Mouse (Mus musculus): ENCODE measurements at regions not wholly inside any gene's neighbourhood (a gene's known extent, or its start where the extent isn't known, plus 50 kb on each side); places are given as distances from the start of the nearest gene placed in this dataset.

DNA sequence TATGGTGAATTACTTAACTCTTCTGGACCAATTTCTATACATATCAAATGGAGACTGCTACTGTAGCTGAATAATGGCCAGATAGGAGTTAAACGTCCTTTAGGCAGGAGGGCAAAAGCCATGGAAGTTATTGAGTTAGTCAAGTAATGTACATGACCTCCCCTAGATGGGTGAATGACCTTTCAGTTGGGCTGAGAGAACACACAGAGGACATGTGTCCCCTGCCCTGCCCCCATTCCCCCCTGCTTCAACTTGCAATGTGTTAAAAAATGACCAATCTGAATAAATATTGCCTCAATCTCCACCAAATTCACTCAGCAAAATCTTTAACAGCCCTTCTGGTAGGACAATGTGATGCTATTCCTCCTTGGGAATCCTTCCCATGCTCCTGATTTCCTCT, 282.1 kb upstream of the Gm9747 start:
- Histone ChIP-seq H3K27me3 (ENCODE audit: control insufficient read depth, insufficient read depth, low read length) (no peaks in the 10 kb centered on the region), H3K4me3 (replicated peaks; ENCODE audit: insufficient read depth, low read depth, low read length) (no peak overlapping the region), H3K4me1 (ENCODE audit: control insufficient read depth, insufficient read depth, low read length) (no peaks in the 10 kb centered on the region), H3K27ac (ENCODE audit: insufficient read depth, low read length) (no peak overlapping the region)
- DNase-seq, result no peak
- WGBS, result 84% methylated on average over 1 of the region's 1 CpGs
- TF ChIP-seq POLR2A (IDR thresholded peaks at IDR 0.05; ENCODE audit: borderline replicate concordance, insufficient read depth, low read length) (no peak), CTCF (IDR thresholded peaks at IDR 0.05; ENCODE audit: borderline replicate concordance, insufficient read depth, low read depth, low read length) (no peak)

DNA sequence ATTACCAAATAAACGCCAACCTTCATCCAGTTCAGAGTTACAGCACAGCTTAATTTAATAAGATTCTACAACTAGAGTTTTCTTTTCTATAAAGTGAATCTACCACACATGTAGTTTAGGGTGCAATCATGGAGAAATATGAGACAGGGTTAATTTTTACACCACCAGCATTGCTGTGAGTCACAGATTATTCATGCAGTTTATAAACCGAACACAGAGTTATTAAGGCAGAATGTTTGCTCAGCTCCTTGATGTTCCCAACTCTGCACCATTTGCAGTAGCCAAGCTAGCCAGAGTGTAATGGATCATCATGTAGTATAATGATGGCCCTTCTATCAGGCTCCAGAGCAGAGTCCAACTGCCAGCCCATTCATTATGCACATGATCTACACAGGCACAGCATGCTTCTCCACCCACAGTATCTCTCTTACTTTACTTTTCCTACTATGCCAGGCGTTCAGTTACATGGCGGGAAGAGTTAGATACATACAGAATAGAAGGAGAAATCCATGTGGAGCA, 281.4 kb upstream of the Gm9747 start:
- H3K27ac ChIP-seq (ENCODE audit: insufficient read depth, low read length), result no peak overlapping the region
- no peaks in the 10 kb centered on the region for H3K27me3 ChIP-seq (ENCODE audit: control insufficient read depth, insufficient read depth, low read length)
- TF ChIP-seq POLR2A (IDR thresholded peaks at IDR 0.05; ENCODE audit: borderline replicate concordance, insufficient read depth, low read length) (no peak), CTCF (IDR thresholded peaks at IDR 0.05; ENCODE audit: borderline replicate concordance, insufficient read depth, low read depth, low read length) (no peak)
- no peaks in the 10 kb centered on the region for H3K4me1 ChIP-seq (ENCODE audit: control insufficient read depth, insufficient read depth, low read length)
- DNase-seq, result no peak
- WGBS, result 88% methylated on average over 4 of the region's 4 CpGs
- H3K4me3 ChIP-seq (replicated peaks; ENCODE audit: insufficient read depth, low read depth, low read length), result no peak overlapping the region

DNA sequence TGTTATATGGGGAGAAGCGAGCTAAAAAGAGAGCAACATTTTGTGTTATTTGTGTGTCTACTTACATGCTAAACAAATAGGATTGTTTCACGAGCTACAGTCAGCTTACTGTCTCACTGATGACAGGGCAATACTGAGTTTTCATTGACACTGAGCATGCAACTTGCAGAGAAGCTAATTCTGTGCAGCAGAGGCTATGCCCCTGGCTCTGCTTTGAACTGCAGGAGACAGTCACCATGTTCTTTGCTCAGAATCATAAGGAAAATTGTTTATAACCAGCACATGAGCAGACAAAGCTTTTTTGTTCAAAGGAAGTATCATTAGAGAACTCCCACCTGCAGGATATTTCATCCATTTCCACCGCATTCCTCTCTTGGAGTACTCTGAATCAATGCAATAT, 280.8 kb upstream of the Gm9747 start:
- WGBS, result 77% methylated on average over 3 of the region's 3 CpGs
- Histone ChIP-seq H3K4me3 (replicated peaks; ENCODE audit: insufficient read depth, low read depth, low read length) (no peak overlapping the region), H3K27me3 (ENCODE audit: control insufficient read depth, insufficient read depth, low read length) (no peaks in the 10 kb centered on the region), H3K4me1 (ENCODE audit: control insufficient read depth, insufficient read depth, low read length) (no peaks in the 10 kb centered on the region), H3K27ac (ENCODE audit: insufficient read depth, low read length) (no peak overlapping the region)
- TF ChIP-seq POLR2A (IDR thresholded peaks at IDR 0.05; ENCODE audit: borderline replicate concordance, insufficient read depth, low read length) (no peak), CTCF (IDR thresholded peaks at IDR 0.05; ENCODE audit: borderline replicate concordance, insufficient read depth, low read depth, low read length) (no peak)
- DNase-seq, result no peak

DNA sequence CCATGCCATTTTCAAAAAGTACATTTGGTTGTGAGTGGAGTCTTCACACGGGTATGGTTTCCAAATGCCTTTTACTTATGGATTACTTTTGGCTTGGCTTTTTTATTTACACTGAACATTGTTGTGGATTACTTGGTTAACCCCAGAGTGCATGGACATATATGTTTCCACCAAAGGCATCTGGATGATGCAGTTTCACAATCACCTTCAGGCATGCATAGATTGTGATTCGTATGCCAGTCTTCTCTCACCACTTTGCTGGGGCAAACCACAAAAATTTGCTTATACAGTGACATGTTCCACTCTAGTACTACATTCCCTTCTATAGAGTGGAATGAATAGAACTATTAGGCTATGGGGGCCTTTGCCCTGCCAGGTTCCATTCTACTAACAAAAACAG, 278.4 kb upstream of the Gm9747 start:
- Histone ChIP-seq H3K4me3 (replicated peaks; ENCODE audit: insufficient read depth, low read depth, low read length) (no peak overlapping the region), H3K4me1 (ENCODE audit: control insufficient read depth, insufficient read depth, low read length) (no peaks in the 10 kb centered on the region), H3K27ac (ENCODE audit: insufficient read depth, low read length) (no peak overlapping the region), H3K27me3 (ENCODE audit: control insufficient read depth, insufficient read depth, low read length) (no peaks in the 10 kb centered on the region)
- DNase-seq, result no peak
- no peak for TF ChIP-seq CTCF (IDR thresholded peaks at IDR 0.05; ENCODE audit: borderline replicate concordance, insufficient read depth, low read depth, low read length)
- WGBS, result 92% methylated on average over 2 of the region's 2 CpGs

DNA sequence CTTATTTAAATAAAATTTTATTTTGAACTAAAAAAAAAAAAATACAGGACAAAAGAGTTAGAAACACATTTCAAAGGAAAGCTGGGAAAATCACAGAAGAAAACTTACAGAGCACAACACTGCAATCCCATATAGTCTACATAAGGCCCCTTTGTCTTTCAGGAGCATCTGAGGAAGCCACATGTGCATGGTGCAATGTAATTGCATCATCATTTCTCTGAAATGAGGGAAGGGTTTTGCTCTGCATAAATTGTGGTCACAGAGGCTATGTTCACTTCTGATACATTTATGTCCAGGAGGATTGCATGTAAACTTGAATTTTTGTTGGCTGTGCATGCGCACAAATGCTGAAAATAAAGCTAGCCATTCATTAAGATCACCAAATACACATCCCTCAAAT, 265.9 kb upstream of the Gm9747 start:
- Histone ChIP-seq H3K27ac (ENCODE audit: insufficient read depth, low read length) (no peak overlapping the region), H3K27me3 (ENCODE audit: control insufficient read depth, insufficient read depth, low read length) (no peaks in the 10 kb centered on the region), H3K4me1 (ENCODE audit: control insufficient read depth, insufficient read depth, low read length) (no peaks in the 10 kb centered on the region), H3K4me3 (replicated peaks; ENCODE audit: insufficient read depth, low read depth, low read length) (no peak overlapping the region)
- WGBS, result 92% methylated on average over 1 of the region's 1 CpGs
- no peak for DNase-seq
- no peak for TF ChIP-seq CTCF (IDR thresholded peaks at IDR 0.05; ENCODE audit: borderline replicate concordance, insufficient read depth, low read depth, low read length)
- no peak for TF ChIP-seq POLR2A (IDR thresholded peaks at IDR 0.05; ENCODE audit: borderline replicate concordance, insufficient read depth, low read length)

DNA sequence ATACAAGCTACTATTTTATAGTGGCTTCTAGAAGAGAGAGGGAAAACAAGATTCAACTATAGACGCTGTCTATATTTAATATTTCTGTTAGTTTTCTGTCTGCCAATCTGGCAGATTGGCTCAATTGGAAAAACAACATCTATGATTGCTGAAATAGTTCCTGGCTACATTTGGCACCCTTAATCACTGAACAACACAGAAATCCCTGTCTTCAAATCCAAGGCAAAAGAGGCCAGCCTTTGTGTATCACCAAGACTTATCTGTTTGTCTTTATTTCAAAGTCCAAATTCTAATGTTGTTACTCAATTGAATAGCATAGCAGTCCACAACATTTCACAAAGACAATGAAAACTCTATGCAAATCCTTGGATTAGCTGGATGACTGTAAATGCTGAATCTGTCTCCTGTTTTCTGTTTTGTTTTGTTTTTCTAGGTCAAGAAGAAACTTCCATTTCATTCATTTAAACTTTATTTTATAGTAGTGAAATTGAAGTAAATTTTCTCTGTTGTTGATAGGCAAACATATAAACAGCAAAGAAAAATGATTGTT, 265.1 kb upstream of the Gm9747 start:
- H3K27ac ChIP-seq (ENCODE audit: insufficient read depth, low read length), result no peak overlapping the region
- H3K4me1 ChIP-seq (ENCODE audit: control insufficient read depth, insufficient read depth, low read length), result no peaks in the 10 kb centered on the region
- H3K27me3 ChIP-seq (ENCODE audit: control insufficient read depth, insufficient read depth, low read length), result no peaks in the 10 kb centered on the region
- no peak for DNase-seq
- no peak overlapping the region for H3K4me3 ChIP-seq (replicated peaks; ENCODE audit: insufficient read depth, low read depth, low read length)
- TF ChIP-seq POLR2A (IDR thresholded peaks at IDR 0.05; ENCODE audit: borderline replicate concordance, insufficient read depth, low read length), result no peak
- no peak for TF ChIP-seq CTCF (IDR thresholded peaks at IDR 0.05; ENCODE audit: borderline replicate concordance, insufficient read depth, low read depth, low read length)
- WGBS, result 69% methylated on average over 1 of the region's 1 CpGs

DNA sequence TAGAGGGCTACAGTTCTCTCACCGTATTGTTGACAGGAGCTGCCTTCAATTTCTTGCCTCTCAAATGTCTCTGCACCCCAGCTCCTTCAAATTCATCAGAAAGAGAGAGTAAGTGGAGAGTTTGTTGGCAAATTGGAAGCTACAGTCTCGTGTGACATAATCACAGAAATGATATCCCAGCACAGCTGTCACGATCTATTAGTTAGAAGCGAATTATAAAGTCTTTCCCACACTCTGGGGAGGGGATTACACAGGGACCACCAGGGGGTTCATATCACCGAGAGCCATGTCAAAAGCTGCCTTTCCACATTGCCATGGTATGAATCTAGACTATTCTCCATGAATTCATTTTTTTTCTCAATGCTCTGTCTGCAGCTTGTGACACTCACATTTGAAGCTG, 260.3 kb upstream of the Gm9747 start:
- H3K27ac ChIP-seq (ENCODE audit: insufficient read depth, low read length), result no peak overlapping the region
- no peak for DNase-seq
- TF ChIP-seq CTCF (IDR thresholded peaks at IDR 0.05; ENCODE audit: borderline replicate concordance, insufficient read depth, low read depth, low read length), result no peak
- no peak for TF ChIP-seq POLR2A (IDR thresholded peaks at IDR 0.05; ENCODE audit: borderline replicate concordance, insufficient read depth, low read length)
- H3K4me3 ChIP-seq (replicated peaks; ENCODE audit: insufficient read depth, low read depth, low read length), result no peak overlapping the region
- H3K27me3 ChIP-seq (ENCODE audit: control insufficient read depth, insufficient read depth, low read length), result no peaks in the 10 kb centered on the region
- WGBS, result 49% methylated on average over 5 of the region's 5 CpGs
- no peaks in the 10 kb centered on the region for H3K4me1 ChIP-seq (ENCODE audit: control insufficient read depth, insufficient read depth, low read length)

DNA sequence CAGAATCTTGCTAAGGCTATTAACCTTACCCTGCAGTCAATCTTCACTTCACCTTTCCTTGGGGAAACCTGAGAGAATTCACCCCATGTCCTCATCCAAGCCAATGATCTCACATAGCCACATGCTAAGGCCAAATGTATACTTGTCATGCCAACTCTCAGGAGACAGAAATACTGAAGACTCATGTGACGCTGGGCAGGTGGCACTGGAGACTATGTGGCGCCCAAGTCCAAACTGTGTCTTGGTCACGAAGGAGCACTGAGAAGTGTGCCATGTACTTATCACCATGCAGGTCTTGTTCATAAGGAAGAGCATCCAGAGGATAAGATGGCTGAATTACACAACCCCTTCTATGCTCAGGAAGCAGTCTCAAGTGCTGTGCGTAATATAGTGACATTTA, 259.4 kb upstream of the Gm9747 start:
- no peaks in the 10 kb centered on the region for H3K4me1 ChIP-seq (ENCODE audit: control insufficient read depth, insufficient read depth, low read length)
- 88% methylated on average over 4 of the region's 4 CpGs for WGBS
- no peaks in the 10 kb centered on the region for H3K27me3 ChIP-seq (ENCODE audit: control insufficient read depth, insufficient read depth, low read length)
- H3K4me3 ChIP-seq (replicated peaks; ENCODE audit: insufficient read depth, low read depth, low read length), result no peak overlapping the region
- DNase-seq, result no peak
- no peak overlapping the region for H3K27ac ChIP-seq (ENCODE audit: insufficient read depth, low read length)
- no peak for TF ChIP-seq POLR2A (IDR thresholded peaks at IDR 0.05; ENCODE audit: borderline replicate concordance, insufficient read depth, low read length)
- TF ChIP-seq CTCF (IDR thresholded peaks at IDR 0.05; ENCODE audit: borderline replicate concordance, insufficient read depth, low read depth, low read length), result no peak
